Mouse (Mus musculus): ENCODE results near the gene Ank. TPM values are rescaled to one million over a fixed set of nuclear protein-coding genes. Genes with fewer than 3 reads are reported as not detected.

Ank gene
- polyA plus RNA-seq, 1 experiment from 2014 or later: 8.9 TPM

- H3K4me1 ChIP-seq: peaks cover 16% of the 10 kb centered on the region
- no peak for ATAC-seq (ENCODE audit: insufficient number of reproducible peaks, insufficient read depth, low FRiP score, low TSS enrichment, low read depth)
- H3K4me3 ChIP-seq: no peak overlapping the region
- H3K27ac ChIP-seq: no peak overlapping the region
- 61% methylated on average over 15 of the region's 15 CpGs for WGBS
- H3K9ac ChIP-seq: no peak overlapping the region
- no peak overlapping the region for H3K4me2 ChIP-seq
- no peaks in the 10 kb centered on the region for H3K9me3 ChIP-seq
- no peaks in the 10 kb centered on the region for H3K36me3 ChIP-seq
- H3K27me3 ChIP-seq: no peaks in the 10 kb centered on the region
Observed at GRCm38 (mm10) chr15:27500390-27500789, 33.9 kb downstream of the Ank start.

GRCm38 (mm10) chr15:27502338-27502737 lies 35.9 kb downstream of the Ank start:
- H3K4me2 ChIP-seq: no peak overlapping the region
- peaks cover 24% of the 10 kb centered on the region for H3K4me1 ChIP-seq
- no peak overlapping the region for H3K27ac ChIP-seq
- no peak overlapping the region for H3K4me3 ChIP-seq
- 85% methylated on average over 13 of the region's 13 CpGs for WGBS
- no peaks in the 10 kb centered on the region for H3K27me3 ChIP-seq
- H3K9ac ChIP-seq: no peak overlapping the region
- no peaks in the 10 kb centered on the region for H3K36me3 ChIP-seq
- no peaks in the 10 kb centered on the region for H3K9me3 ChIP-seq
- no peak for ATAC-seq (ENCODE audit: insufficient number of reproducible peaks, insufficient read depth, low FRiP score, low TSS enrichment, low read depth)

- H3K4me1 ChIP-seq: peaks cover 22% of the 10 kb centered on the region
- no peak for ATAC-seq (ENCODE audit: insufficient number of reproducible peaks, insufficient read depth, low FRiP score, low TSS enrichment, low read depth)
- WGBS: 89% methylated on average over 9 of the region's 9 CpGs
Observed at GRCm38 (mm10) chr15:27503221-27503620, 36.7 kb downstream of the Ank start.

GRCm38 (mm10) chr15:27503801-27504730 lies 37.6 kb downstream of the Ank start:
- WGBS: 82% methylated on average over 20 of the region's 20 CpGs
- no peak for ATAC-seq (ENCODE audit: insufficient number of reproducible peaks, insufficient read depth, low FRiP score, low TSS enrichment, low read depth)

More at GRCm38 (mm10) chr15:27503221-27503620, 36.7 kb downstream of the Ank start:
- H3K9me3 ChIP-seq: no peaks in the 10 kb centered on the region
- H3K36me3 ChIP-seq: no peaks in the 10 kb centered on the region
- H3K27me3 ChIP-seq: no peaks in the 10 kb centered on the region
- H3K27ac ChIP-seq: no peak overlapping the region
- H3K4me2 ChIP-seq: no peak overlapping the region
- H3K4me3 ChIP-seq: no peak overlapping the region
- H3K9ac ChIP-seq: no peak overlapping the region

GRCm38 (mm10) chr15:27506127-27506886 lies 39.8 kb downstream of the Ank start:
- no peak for ATAC-seq (ENCODE audit: insufficient number of reproducible peaks, insufficient read depth, low FRiP score, low TSS enrichment, low read depth)
- no peaks in the 10 kb centered on the region for H3K36me3 ChIP-seq
- H3K27ac ChIP-seq: no peak overlapping the region
- 56% methylated on average over 5 of the region's 5 CpGs for WGBS
- H3K4me3 ChIP-seq: no peak overlapping the region
- H3K4me2 ChIP-seq: no peak overlapping the region
- no peaks in the 10 kb centered on the region for H3K27me3 ChIP-seq
- H3K9me3 ChIP-seq: no peaks in the 10 kb centered on the region
- peaks cover 22% of the 10 kb centered on the region for H3K4me1 ChIP-seq
- H3K9ac ChIP-seq: no peak overlapping the region

More at GRCm38 (mm10) chr15:27503801-27504730, 37.6 kb downstream of the Ank start:
- H3K4me3 ChIP-seq: no peak overlapping the region
- H3K27ac ChIP-seq: no peak overlapping the region
- H3K9ac ChIP-seq: no peak overlapping the region
- no peak overlapping the region for H3K4me2 ChIP-seq
- no peaks in the 10 kb centered on the region for H3K27me3 ChIP-seq
- H3K36me3 ChIP-seq: no peaks in the 10 kb centered on the region
- peaks cover 22% of the 10 kb centered on the region for H3K4me1 ChIP-seq
- H3K9me3 ChIP-seq: no peaks in the 10 kb centered on the region

GRCm38 (mm10) chr15:27506893-27507596 lies 40.6 kb downstream of the Ank start:
- no peak overlapping the region for H3K4me2 ChIP-seq
- H3K36me3 ChIP-seq: no peaks in the 10 kb centered on the region
- H3K27ac ChIP-seq: no peak overlapping the region
- no peak overlapping the region for H3K9ac ChIP-seq
- no peaks in the 10 kb centered on the region for H3K27me3 ChIP-seq
- H3K4me3 ChIP-seq: no peak overlapping the region
- WGBS: 78% methylated on average over 15 of the region's 15 CpGs
- no peak for ATAC-seq (ENCODE audit: insufficient number of reproducible peaks, insufficient read depth, low FRiP score, low TSS enrichment, low read depth)
- peaks cover 22% of the 10 kb centered on the region for H3K4me1 ChIP-seq
- H3K9me3 ChIP-seq: no peaks in the 10 kb centered on the region

GRCm38 (mm10) chr15:27508169-27508568 lies 41.7 kb downstream of the Ank start:
- no peak overlapping the region for H3K4me3 ChIP-seq
- H3K27ac ChIP-seq: no peak overlapping the region
- peaks cover 17% of the 10 kb centered on the region for H3K4me1 ChIP-seq
- 82% methylated on average over 7 of the region's 7 CpGs for WGBS
- H3K9ac ChIP-seq: no peak overlapping the region
- H3K9me3 ChIP-seq: no peaks in the 10 kb centered on the region
- no peak overlapping the region for H3K4me2 ChIP-seq
- no peak for ATAC-seq (ENCODE audit: insufficient number of reproducible peaks, insufficient read depth, low FRiP score, low TSS enrichment, low read depth)
- H3K36me3 ChIP-seq: no peaks in the 10 kb centered on the region
- no peaks in the 10 kb centered on the region for H3K27me3 ChIP-seq

- H3K9ac ChIP-seq: no peak overlapping the region
- no peaks in the 10 kb centered on the region for H3K27me3 ChIP-seq
- no peak overlapping the region for H3K27ac ChIP-seq
- peaks cover 17% of the 10 kb centered on the region for H3K4me1 ChIP-seq
- ATAC-seq (ENCODE audit: insufficient number of reproducible peaks, insufficient read depth, low FRiP score, low TSS enrichment, low read depth): no peak
- H3K4me3 ChIP-seq: no peak overlapping the region
- no peak overlapping the region for H3K4me2 ChIP-seq
- no peaks in the 10 kb centered on the region for H3K9me3 ChIP-seq
- H3K36me3 ChIP-seq: no peaks in the 10 kb centered on the region
- WGBS: 93% methylated on average over 17 of the region's 17 CpGs
Observed at GRCm38 (mm10) chr15:27508982-27509381, 42.5 kb downstream of the Ank start.

GRCm38 (mm10) chr15:27516927-27517326 lies 50.5 kb downstream of the Ank start:
- no peak overlapping the region for H3K4me3 ChIP-seq
- WGBS: 23% methylated on average over 1 of the region's 1 CpGs

GRCm38 (mm10) chr15:27518026-27518425 lies 51.5 kb downstream of the Ank start:
- ATAC-seq (ENCODE audit: insufficient number of reproducible peaks, insufficient read depth, low FRiP score, low TSS enrichment, low read depth): no peak
- Histone ChIP-seq H3K36me3 (no peaks in the 10 kb centered on the region), H3K9me3 (peaks cover 3% of the 10 kb centered on the region; the same call in 1 of the 2 replicates), H3K27ac (no peak overlapping the region), H3K4me3 (no peak overlapping the region), H3K4me2 (no peak overlapping the region), H3K27me3 (no peaks in the 10 kb centered on the region), H3K9ac (no peak overlapping the region), H3K4me1 (peaks cover 12% of the 10 kb centered on the region)
- 61% methylated on average over 8 of the region's 8 CpGs for WGBS

More at GRCm38 (mm10) chr15:27516927-27517326, 50.5 kb downstream of the Ank start:
- Histone ChIP-seq H3K36me3 (no peaks in the 10 kb centered on the region), H3K9me3 (peaks cover 3% of the 10 kb centered on the region; the same call in 1 of the 2 replicates), H3K27ac (no peak overlapping the region), H3K9ac (no peak overlapping the region), H3K4me1 (peaks cover 10% of the 10 kb centered on the region), H3K4me2 (no peak overlapping the region), H3K27me3 (no peaks in the 10 kb centered on the region)
- ATAC-seq (ENCODE audit: insufficient number of reproducible peaks, insufficient read depth, low FRiP score, low TSS enrichment, low read depth): no peak

GRCm38 (mm10) chr15:27519857-27520256 lies 53.4 kb downstream of the Ank start:
- Histone ChIP-seq H3K4me3 (no peak overlapping the region), H3K27me3 (no peaks in the 10 kb centered on the region), H3K4me2 (no peak overlapping the region), H3K27ac (no peak overlapping the region), H3K4me1 (peaks cover 12% of the 10 kb centered on the region), H3K9ac (no peak overlapping the region), H3K9me3 (no peaks in the 10 kb centered on the region), H3K36me3 (no peaks in the 10 kb centered on the region)
- ATAC-seq (ENCODE audit: insufficient number of reproducible peaks, insufficient read depth, low FRiP score, low TSS enrichment, low read depth): no peak
- 96% methylated on average over 7 of the region's 7 CpGs for WGBS
